Mouse (Mus musculus): Measurements from ENCODE around the gene Nfe2l1. TPM values are rescaled to one million over a fixed set of nuclear protein-coding genes. Genes with fewer than 3 reads are reported as not detected.

Nfe2l1 gene
- total and polyA plus RNA-seq, 2 experiments from 2014 or later: 57.4 to 62.4 TPM

DNA sequence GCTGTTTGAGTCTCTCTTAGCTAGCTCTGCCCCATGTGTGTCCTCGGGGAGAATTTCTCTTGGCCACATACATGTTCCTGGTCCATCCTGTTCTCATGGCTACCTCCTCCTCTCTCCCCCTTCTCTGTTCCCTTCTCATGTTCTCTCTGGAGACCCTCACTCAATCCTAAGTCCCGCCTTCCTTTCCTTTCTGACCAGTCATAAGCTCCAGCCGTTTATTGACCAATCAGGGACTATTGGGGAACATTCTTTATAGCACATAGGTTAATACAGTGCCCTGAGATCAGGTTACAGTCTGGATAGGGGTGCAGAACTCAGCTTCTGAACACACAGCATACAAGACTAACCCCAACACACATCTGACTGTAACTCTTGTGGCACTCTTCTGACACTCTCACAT is 17.5 kb upstream of the Nfe2l1 start:
- Histone ChIP-seq H3K36me3 (ENCODE audit: insufficient read depth) (no peaks in the 10 kb centered on the region), H3K4me1 (ENCODE audit: insufficient read depth) (no peaks in the 10 kb centered on the region), H3K9me3 (ENCODE audit: low read length) (no peaks in the 10 kb centered on the region), H3K27me3 (ENCODE audit: insufficient read depth, low read length) (peaks cover 11% of the 10 kb centered on the region), H3K27ac (ENCODE audit: low read depth, low read length) (no peak overlapping the region), H3K4me3 (ENCODE audit: low read depth, low read length) (no peak overlapping the region), H3K4me2 (ENCODE audit: low read depth) (no peak overlapping the region), H3K9ac (no peak overlapping the region)
- ATAC-seq (no peak), DNase-seq (no peak)
- WGBS: 61% methylated on average over 3 of the region's 3 CpGs
- TF ChIP-seq CTCF (IDR thresholded peaks at IDR 0.05; ENCODE audit: low read depth): no peak

DNA sequence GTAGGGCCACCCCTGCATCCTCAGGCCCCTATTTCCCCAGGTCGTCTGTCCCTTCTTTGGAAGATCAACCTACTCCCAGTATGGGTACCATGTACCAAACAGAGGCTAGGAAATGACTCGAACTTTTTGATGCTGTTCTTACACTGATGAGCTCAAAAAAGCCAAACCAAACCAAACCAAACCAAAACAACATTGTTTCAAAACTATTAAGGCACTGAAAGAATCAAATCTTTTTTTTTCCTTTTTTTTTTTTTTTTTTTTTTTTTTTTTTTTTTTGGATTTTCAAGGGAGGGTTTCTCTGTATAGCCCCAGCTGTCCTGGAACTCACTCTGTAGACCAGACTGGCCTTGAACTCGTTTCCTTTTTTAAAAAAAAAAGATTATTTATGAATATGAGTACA is 13.9 kb upstream of the Nfe2l1 start:
- Histone ChIP-seq H3K4me1 (ENCODE audit: insufficient read depth) (no peaks in the 10 kb centered on the region), H3K4me2 (ENCODE audit: low read depth) (no peak overlapping the region), H3K4me3 (ENCODE audit: low read depth, low read length) (no peak overlapping the region), H3K27me3 (ENCODE audit: insufficient read depth, low read length) (no peaks in the 10 kb centered on the region), H3K9ac (no peak overlapping the region), H3K27ac (ENCODE audit: low read depth, low read length) (no peak overlapping the region), H3K36me3 (ENCODE audit: insufficient read depth) (no peaks in the 10 kb centered on the region), H3K9me3 (ENCODE audit: low read length) (no peaks in the 10 kb centered on the region)
- ATAC-seq: no peak
- 65% methylated on average over 3 of the region's 3 CpGs for WGBS
- no peak for TF ChIP-seq CTCF (IDR thresholded peaks at IDR 0.05; ENCODE audit: low read depth)
- no peak for DNase-seq

DNA sequence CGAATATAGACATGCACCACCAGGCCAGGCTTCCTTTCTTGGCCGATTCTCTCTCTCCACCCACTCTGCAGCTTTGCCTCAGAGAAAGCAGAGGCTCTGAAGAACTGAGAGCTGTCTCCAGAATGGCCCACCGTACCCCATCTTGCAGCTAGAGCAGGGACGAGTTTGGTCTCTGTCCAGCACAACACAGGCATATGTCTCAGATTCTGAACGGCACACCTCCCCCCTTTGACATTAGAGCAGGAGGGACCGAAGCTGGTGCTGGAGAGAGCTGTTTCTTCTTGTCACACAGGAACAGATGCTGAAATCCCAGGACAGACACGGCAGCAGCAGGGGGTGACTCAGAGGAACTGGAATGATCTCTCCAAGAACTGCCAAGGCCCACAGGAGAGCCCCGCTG is 10.5 kb upstream of the Nfe2l1 start:
- no peak overlapping the region for H3K27ac ChIP-seq (ENCODE audit: low read depth, low read length)
- H3K4me2 ChIP-seq (ENCODE audit: low read depth): no peak overlapping the region

DNA sequence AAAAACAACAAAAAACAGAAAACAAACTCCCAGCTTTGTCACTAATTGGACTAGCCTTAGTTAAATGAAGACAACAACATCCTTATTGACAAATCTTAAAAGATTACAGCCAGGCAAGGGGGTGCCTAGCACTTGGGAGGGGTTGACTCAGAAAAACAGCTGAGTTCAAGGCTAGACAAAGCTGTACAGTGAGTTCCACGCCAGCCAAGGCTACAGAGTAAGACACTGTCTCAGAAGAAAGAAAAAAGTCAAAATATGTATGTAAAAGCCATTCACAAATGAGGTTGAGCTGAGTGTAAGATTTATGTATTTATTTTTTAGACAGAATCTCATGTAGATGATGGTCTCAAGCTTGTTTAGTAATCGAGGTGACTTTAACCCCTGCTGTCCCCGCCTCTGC is 10.1 kb upstream of the Nfe2l1 start:
- ATAC-seq: no peak
- WGBS: 69% methylated on average over 3 of the region's 3 CpGs
- no peak overlapping the region for H3K4me2 ChIP-seq (ENCODE audit: low read depth)
- no peaks in the 10 kb centered on the region for H3K36me3 ChIP-seq (ENCODE audit: insufficient read depth)
- H3K4me3 ChIP-seq (ENCODE audit: low read depth, low read length): no peak overlapping the region
- H3K27me3 ChIP-seq (ENCODE audit: insufficient read depth, low read length): no peaks in the 10 kb centered on the region; the same call in 1 of the 2 replicates
- H3K9ac ChIP-seq: no peak overlapping the region
- no peak for TF ChIP-seq CTCF (IDR thresholded peaks at IDR 0.05; ENCODE audit: low read depth)
- H3K9me3 ChIP-seq (ENCODE audit: low read length): no peaks in the 10 kb centered on the region
- H3K27ac ChIP-seq (ENCODE audit: low read depth, low read length): no peak overlapping the region
- no peaks in the 10 kb centered on the region for H3K4me1 ChIP-seq (ENCODE audit: insufficient read depth)
- DNase-seq: no peak

More for the DNA sequence above, 10.5 kb upstream of the Nfe2l1 start:
- Histone ChIP-seq H3K9me3 (ENCODE audit: low read length) (no peaks in the 10 kb centered on the region), H3K4me1 (ENCODE audit: insufficient read depth) (no peaks in the 10 kb centered on the region), H3K27me3 (ENCODE audit: insufficient read depth, low read length) (no peaks in the 10 kb centered on the region; the same call in 1 of the 2 replicates), H3K36me3 (ENCODE audit: insufficient read depth) (no peaks in the 10 kb centered on the region), H3K9ac (no peak overlapping the region), H3K4me3 (ENCODE audit: low read depth, low read length) (no peak overlapping the region)
- 43% methylated on average over 8 of the region's 8 CpGs for WGBS
- peak; percentile 27 for DNase-seq
- TF ChIP-seq CTCF (IDR thresholded peaks at IDR 0.05; ENCODE audit: low read depth): no peak
- ATAC-seq: 0 out of 2 replicates have a peak, but pooled peaks have one; percentile 23

DNA sequence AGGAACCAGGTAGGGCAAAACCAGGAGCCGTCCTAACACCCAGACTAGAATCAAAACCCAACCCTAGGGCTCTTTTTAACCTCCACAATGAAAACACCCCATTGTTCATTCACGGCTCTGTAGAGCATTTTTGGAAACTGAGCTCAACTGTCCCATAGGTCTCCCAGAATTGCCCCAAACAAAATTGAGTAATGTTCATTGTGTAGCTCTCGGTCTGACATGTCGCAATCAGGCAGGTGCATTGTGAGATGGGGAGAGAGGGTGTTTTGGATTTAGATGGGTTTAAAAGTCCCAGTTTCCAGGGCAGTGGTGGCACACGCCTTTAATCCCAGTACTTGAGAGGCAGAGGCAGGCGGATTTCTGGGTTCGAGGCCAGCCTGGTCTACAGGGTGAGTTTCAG is 9.7 kb upstream of the Nfe2l1 start:
- no peak for ATAC-seq
- Histone ChIP-seq H3K27me3 (ENCODE audit: insufficient read depth, low read length) (no peaks in the 10 kb centered on the region; the same call in 1 of the 2 replicates), H3K4me3 (ENCODE audit: low read depth, low read length) (no peak overlapping the region), H3K27ac (ENCODE audit: low read depth, low read length) (no peak overlapping the region), H3K36me3 (ENCODE audit: insufficient read depth) (no peaks in the 10 kb centered on the region), H3K9me3 (ENCODE audit: low read length) (no peaks in the 10 kb centered on the region), H3K9ac (no peak overlapping the region), H3K4me2 (ENCODE audit: low read depth) (no peak overlapping the region), H3K4me1 (ENCODE audit: insufficient read depth) (no peaks in the 10 kb centered on the region)
- no peak for TF ChIP-seq CTCF (IDR thresholded peaks at IDR 0.05; ENCODE audit: low read depth)
- 70% methylated on average over 7 of the region's 7 CpGs for WGBS
- no peak for DNase-seq

DNA sequence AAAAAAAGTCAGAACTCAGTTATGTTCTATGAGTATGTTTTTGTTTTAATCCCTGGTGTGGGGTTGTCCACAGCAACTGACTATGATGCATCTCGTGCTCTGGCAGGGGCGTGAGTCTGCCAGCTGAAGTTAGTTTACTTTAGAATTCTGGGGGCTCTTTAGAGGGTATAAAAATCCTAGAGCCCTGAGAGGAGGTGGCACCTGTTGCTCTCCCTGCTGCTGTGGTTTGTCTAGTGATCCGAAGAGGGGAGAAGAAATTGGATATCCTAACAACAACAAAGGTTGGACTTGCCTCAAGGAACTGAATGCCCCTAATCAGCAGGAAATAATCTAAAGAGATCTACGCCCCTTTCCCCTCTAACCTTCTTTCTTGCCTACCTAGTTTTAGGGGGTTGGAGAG is 8.6 kb upstream of the Nfe2l1 start:
- DNase-seq: no peak
- no peaks in the 10 kb centered on the region for H3K4me1 ChIP-seq (ENCODE audit: insufficient read depth)
- H3K27ac ChIP-seq (ENCODE audit: low read depth, low read length): no peak overlapping the region
- no peak overlapping the region for H3K4me3 ChIP-seq (ENCODE audit: low read depth, low read length)
- H3K36me3 ChIP-seq (ENCODE audit: insufficient read depth): no peaks in the 10 kb centered on the region
- TF ChIP-seq CTCF (IDR thresholded peaks at IDR 0.05; ENCODE audit: low read depth): no peak
- H3K9me3 ChIP-seq (ENCODE audit: low read length): no peaks in the 10 kb centered on the region
- no peaks in the 10 kb centered on the region; the same call in 1 of the 2 replicates for H3K27me3 ChIP-seq (ENCODE audit: insufficient read depth, low read length)
- no peak for ATAC-seq
- H3K9ac ChIP-seq: no peak overlapping the region
- no peak overlapping the region for H3K4me2 ChIP-seq (ENCODE audit: low read depth)
- WGBS: 71% methylated on average over 4 of the region's 4 CpGs

DNA sequence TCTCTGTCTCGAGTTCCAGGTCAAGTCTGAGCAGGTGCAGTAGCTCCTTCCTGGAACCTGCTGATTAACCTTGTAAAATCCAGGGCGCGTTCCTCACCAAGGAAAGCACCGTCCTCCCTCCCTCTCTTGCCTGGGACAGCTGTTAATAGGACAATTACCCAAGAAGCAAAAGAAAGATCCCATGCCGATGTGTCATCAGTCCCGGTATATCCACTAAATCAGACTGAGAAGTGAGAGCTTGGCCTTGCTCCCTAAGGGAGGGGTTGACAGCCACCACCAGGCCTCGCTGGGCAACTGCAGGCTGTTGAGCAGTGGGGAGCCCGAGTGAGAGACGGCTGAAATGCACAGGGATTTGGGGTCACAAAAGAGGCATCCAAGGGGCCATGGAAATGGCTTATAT is 7.5 kb upstream of the Nfe2l1 start:
- peak; percentile 37 for TF ChIP-seq CTCF (IDR thresholded peaks at IDR 0.05; ENCODE audit: low read depth)
- H3K4me2 ChIP-seq (ENCODE audit: low read depth): no peak overlapping the region
- no peak for ATAC-seq
- no peaks in the 10 kb centered on the region for H3K36me3 ChIP-seq (ENCODE audit: insufficient read depth)
- H3K9ac ChIP-seq: no peak overlapping the region
- no peaks in the 10 kb centered on the region; the same call in 1 of the 2 replicates for H3K27me3 ChIP-seq (ENCODE audit: insufficient read depth, low read length)
- H3K4me3 ChIP-seq (ENCODE audit: low read depth, low read length): no peak overlapping the region
- H3K9me3 ChIP-seq (ENCODE audit: low read length): no peaks in the 10 kb centered on the region
- no peaks in the 10 kb centered on the region for H3K4me1 ChIP-seq (ENCODE audit: insufficient read depth)
- DNase-seq: no peak
- H3K27ac ChIP-seq (ENCODE audit: low read depth, low read length): no peak overlapping the region
- WGBS: 31% methylated on average over 9 of the region's 9 CpGs

Data from forebrain, postnatal 0 days (tissue).